Mouse (Mus musculus): ENCODE results near the gene Sirt5. TPM values are rescaled to one million over a fixed set of nuclear protein-coding genes. Genes with fewer than 3 reads are reported as not detected.

Sirt5 gene
- total RNA-seq, 2 experiments from 2014 or later = 15.9 to 17.9 TPM

DNA sequence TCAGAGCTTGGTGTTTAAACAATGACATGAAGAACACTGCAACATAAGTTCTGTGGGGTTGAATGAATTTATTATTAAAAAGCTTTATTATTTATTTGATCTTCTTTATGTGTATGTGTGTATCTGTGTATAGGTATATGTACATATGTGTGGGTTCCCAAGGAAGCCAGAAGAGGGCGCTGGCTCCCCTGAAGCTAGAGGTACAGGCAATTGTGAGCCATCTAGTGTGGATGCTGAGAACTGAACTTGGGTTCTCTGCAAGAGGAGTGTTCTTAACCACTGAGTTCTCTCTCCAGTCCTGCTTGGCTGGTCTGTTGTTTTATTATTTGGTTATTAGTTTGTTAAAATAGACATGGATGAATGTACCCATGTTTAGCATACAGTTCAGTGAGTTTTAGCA is 7.6 kb downstream of the Sirt5 start:
- DNase-seq (ENCODE audit: low spot score in 2 of 2) = no peak

DNA sequence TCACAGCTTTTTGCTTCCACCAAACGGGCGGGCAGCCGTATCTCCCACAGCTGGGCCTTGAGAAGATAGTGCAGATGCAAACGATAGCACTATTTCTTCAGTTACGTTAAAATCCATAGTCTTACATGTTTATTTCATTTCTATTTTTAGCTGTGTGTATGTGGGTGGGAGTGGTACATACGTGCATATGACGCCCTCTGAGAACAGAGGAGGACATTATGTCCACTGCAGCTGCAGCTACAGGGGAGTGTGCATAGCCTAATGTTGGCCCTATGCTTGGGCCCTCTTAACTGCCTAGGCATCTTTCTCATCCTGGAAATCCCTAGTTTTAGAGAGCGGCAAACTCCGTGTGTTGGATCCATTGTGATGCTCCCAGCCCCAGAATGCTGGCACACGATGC is 8.9 kb downstream of the Sirt5 start:
- no peak for DNase-seq (ENCODE audit: low spot score in 2 of 2)

DNA sequence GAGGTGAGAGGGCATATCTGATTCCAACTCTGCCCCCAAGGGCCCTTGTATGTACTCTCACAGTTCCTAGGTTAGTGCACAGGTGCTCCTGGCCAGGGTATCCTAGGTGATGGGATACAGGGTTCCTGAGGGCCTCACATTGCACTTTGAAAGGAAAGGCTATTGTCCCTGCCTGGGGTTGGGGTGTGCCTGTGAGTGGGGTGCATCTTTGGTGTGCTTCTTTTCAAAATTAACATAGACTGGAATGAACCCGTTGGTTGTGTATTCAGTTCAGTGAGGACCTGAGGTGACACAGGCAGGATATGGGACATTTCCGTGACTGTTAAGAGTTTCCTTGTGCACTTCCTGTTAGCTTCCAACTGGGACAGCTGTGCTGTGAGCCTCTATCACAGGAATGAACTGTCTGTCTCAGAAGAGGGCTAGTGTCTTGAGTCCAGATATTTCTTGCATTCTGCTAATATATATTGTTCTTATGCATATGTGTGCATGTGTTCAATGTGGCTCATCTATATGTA is 9.7 kb downstream of the Sirt5 start:
- no peak for DNase-seq (ENCODE audit: low spot score in 2 of 2)

DNA sequence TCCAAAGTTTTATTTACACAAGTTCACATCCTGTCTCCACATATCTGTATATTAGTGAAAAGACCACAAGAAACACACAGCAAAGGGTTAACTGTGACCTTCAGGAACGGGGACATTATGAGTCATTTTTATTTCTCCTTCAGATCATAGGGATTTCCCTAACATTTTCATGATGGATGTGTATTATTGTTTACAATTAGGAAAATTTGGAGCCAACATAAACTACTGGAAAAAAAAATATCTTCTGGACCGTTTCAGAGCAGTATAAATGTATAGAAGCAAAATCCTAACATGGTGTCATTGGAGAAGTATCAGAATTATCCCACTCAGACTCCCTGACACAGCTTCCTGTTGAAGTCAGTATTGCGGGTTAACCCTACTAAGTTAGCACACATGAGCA is 14.7 kb downstream of the Sirt5 start:
- DNase-seq (ENCODE audit: low spot score in 2 of 2) = no peak

DNA sequence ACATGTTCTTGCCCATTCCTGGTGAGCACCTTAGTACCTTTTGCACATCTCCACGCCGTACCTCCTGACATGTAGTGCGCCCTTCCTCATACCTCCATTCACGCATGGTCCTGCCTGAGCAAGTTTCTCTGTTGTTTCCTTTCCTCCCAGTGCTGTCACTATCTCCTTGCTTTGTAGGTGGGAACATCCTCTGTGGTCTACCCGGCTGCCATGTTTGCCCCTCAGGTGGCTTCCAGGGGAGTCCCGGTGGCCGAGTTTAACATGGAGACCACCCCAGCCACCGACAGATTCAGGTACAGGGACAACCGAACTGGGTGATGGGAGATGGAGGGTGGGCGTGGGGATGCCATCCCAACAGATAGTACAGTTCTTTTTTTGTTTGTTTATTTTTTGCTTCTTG is 20.0 kb downstream of the Sirt5 start:
- DNase-seq (ENCODE audit: low spot score in 2 of 2) = no peak

DNA sequence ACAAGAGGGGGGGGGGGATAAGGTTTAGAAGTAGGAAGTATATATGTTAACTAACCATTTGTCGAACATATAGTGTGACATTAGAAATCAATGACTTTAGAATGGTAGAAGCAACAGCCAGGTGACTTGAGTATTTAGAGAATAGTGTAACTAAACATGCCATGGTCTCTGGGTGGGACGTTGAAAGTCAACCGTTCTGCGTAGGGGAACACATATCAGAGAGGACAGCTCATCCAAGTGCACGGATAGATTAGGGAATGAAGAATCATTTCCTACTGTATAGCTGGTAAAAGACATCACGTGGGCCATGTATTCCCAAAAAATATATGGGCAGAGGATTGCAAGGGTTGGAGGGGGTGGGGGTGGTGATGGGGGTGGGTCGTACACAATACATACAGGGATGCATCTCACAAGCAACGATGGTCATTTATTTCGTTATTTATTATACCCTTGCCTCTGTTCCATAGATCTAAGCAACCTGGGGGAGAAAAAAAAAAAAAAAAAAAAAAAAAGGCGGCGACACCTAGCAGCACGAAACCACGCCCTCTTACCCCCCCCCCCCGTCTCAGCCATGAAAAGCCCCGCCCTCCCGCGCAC is 32.5 kb downstream of the Sirt5 start:
- no peak for DNase-seq (ENCODE audit: low spot score in 2 of 2)

DNA sequence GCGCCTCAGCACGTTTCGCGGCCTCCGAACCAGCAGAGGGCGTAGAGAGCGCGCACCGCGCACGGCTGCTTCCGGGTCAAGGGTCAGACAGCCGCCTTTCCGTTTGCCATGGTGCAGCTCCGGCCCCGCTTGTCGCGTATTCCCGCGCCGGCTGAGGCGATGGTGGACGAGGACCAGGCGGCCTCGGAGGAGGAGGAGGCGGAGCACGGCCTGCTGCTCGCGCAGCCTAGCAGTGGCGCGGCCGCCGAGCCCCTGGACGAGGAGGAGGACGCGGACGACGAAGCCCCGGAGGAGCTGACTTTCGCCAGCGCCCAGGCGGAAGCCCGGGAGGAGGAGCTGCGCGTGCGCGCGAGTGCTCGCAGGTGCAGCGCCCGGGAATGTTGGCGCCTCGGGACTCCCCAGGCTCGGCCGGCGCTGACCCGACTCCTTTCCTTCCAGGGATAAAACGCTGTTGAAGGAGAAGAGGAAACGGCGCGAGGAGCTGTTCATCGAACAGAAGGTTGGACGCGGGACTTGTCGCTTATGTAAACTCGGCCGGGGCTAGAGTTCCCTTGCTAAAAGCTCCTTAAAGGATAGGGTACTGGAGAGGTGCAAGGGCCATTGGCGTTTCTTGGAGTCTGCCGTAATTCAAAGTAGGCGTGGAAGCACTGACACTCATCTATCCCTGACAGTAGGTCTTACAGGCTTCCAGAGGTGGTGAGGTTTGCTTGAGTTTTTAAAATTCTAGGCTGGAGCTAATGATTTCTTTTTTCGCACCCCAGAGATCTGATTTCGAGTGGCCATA is 33.2 kb downstream of the Sirt5 start, which contains the start of gene Nol7:
Gene Nol7 (plus strand): TSS at position 94 of the 784 bp plus-strand sequence.
- DNase-seq (ENCODE audit: low spot score in 2 of 2) = peak; percentile 98

DNA sequence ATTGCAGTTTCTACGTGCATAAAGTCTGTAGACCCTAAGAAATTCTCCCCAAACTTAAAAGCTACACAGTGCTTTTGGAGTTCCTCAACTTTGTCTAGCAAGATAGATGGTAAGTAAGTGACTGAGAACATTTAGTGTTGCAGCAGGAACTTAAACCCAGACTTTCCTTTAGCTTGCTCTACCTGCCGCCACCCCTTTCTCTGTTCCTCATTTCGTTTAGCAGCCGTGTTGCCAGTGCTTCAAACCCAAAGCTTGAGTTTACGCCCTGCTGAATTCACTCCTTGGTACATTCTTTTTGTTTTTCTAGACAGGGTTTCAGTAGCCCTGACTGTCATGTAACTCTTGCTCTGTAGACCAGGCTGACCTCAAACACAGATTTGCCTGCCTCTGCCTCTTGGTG is 34.3 kb downstream of the Sirt5 start:
- DNase-seq (ENCODE audit: low spot score in 2 of 2) = no peak

DNA sequence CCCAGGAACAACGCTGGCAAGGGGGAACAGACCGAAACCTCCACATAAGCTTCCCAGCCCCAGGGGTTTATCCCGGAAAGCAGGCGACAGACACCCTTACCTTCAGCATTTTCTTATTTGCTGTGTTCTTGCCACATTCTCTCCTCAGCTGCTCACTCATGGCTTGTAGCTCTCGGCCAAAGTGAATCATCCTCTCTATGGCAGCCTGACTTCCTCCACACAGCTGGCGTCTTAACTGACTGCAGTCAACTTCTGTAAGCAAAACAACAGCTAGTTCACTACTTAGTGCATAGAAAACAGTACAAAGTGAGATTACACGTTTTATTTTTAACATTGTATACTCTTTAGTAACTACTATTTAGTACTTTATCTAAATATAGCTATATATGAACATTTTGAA is 47.0 kb downstream of the Sirt5 start:
- no peak for DNase-seq (ENCODE audit: low spot score in 2 of 2)

DNA sequence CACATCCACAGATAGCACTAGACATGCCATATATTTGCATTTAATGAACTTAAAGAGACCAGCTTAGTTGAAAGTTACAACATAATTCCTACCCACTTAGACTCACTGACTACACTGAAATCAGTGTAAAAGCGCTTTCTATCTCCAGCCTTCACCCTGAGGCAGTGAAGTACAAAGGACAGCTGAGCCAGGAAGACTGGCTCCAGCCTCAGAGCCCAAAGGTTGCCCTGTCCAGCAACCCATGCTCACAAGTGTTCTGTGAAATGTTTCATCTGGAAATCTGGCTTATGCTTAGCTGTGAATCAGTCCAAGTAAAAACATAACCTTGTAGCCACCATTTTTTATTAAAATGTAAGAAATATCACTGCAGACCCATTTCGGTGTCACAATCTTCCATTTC is 48.3 kb downstream of the Sirt5 start:
- no peak for DNase-seq (ENCODE audit: low spot score in 2 of 2)

DNA sequence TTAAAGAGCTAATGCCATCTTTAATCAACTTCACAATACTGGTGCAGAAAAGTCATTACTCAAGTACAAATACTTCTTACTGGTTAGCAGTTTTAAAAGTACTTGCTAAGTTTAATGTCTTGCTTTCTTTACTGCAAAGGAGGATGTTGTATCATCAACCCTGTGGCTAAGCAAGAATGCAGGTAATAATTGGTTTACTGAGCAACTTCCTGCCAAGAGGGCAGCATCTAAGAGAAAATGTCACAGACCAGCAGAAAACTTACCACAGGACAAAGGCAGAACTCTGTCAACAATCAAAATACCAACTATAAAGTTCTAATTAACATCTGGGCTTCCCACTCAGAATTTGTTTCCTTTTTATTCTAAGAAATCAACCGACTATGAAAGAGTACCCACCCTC is 50.0 kb downstream of the Sirt5 start:
- DNase-seq (ENCODE audit: low spot score in 2 of 2) = no peak

DNA sequence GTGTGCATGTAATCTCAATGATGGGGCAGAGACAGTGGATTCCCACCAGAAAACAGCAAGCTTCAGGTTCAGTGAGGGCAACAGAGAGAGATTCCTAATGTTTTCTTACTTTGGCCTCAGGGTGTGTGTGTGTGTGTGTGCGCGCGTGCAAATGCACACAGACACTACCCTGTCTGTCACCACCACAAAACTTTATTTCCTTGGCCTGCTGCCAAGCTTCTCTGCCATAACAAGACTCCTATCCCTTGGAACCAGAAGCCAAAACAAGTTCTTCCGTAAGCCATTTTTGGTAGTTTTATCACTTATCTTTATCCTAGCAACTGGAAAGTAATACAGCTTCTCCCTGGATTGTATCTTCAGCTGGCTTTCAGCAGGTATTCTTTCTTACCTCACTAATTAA is 63.1 kb downstream of the Sirt5 start:
- DNase-seq (ENCODE audit: low spot score in 2 of 2) = no peak

DNA sequence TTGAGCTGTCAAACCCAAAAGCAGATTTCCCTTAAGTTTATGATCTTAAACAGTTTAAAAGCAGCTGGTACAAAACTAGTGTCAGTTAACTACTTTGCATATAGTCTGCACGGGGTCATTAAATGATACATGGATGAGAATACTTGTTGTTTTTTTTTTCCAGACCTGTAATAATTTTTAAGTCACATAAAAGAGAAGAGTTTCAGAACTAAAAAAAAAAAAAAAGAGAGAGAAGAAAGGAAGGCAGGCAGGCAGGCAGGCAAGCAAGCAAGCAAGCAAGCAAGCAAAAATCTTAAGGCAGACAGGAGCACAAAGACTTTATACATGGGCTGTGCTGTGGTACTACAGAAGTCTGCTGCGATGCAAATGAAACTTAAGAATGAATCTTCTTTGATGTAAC is 68.1 kb downstream of the Sirt5 start:
- no peak for DNase-seq (ENCODE audit: low spot score in 2 of 2)

DNA sequence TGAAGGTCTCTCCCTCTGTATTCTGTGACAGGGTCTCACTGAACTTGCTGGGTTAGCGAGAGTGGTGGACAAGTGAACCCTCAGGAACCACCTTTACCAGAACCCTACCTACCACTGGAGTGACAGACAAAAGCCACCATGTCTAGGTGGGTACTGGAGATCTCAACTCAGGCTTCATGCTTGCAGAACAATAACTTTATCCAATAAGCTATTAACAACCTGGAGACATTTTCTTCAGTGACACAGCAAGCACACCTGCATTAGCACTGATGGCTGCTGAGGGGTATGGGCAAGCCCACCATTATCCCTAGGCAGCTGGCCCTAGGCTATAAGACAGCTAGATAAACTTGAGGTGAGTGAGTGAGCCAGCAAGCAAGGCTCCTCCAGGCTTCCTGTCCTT is 75.1 kb downstream of the Sirt5 start:
- no peak for DNase-seq (ENCODE audit: low spot score in 2 of 2)

DNA sequence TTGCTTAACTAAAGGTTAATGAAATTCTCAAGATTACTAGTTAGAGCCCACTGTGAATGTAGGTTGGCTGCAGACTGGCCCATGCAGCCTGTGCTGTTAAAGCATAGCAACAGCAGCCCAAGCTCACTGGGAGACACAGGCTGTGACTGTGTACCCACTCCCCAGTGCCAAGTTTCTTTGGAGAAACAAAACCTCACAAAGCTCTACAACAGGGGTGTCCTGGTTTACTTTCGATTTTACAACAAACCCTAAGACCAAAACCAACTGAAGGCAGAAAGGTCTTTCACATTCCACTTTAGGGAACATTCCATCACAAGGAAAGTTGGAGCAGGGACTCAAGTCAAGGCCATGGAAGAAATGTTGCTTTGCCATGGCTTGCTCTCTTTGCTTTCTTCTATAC is 77.3 kb downstream of the Sirt5 start:
- no peak for DNase-seq (ENCODE audit: low spot score in 2 of 2)

DNA sequence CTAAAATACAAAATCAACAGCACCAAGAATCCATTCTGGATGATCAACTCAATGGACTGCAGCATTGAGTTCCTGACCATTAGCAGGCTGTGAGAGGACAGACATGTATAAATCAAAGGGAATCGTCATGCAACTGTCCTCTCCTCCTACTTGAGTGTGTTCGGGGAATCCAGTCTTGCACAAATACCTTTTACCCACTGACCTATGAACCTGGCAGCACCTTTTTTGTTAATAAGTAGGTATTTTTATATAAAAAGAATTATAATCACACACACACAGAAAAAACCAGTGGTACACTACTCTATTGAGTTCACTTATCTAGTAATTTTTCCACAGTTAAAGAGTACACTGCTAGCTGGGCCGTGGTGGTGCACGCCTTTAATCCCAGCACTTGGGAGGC is 78.4 kb downstream of the Sirt5 start:
- DNase-seq (ENCODE audit: low spot score in 2 of 2) = no peak

DNA sequence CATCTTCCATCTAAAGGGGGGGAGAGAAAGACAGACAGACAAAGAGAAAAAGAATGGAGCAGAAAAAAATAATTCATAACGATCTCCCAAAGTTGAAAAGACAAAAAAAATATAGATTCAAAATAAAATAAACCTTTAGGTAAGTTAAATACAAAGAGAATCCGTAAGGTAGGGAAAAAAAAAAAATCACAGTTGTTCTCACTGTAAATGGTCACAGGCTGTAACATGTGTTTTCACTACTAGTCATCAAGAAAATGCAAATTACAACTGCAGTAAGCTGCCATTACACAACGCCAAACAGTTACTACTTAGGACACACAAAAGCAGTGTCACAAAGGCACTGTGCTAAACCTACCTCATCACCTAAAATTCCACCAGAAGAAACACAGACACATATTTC is 79.4 kb downstream of the Sirt5 start:
- DNase-seq (ENCODE audit: low spot score in 2 of 2) = no peak

Other genes with a start within 250 kb of the Sirt5 start
- 10 to 100 TPM; 38.6 to 40.0 TPM for gene Tbc1d7, start 194.0 kb upstream of the Sirt5 start, total RNA-seq (2021)
- gene Gfod1, start 61.3 kb upstream of the Sirt5 start, total RNA-seq (2021) = 10 to 100 TPM; 42.2 to 42.8 TPM
- 100 to 1,000 TPM in 1 of 2 experiments, 10 to 100 TPM in 1; 96.5 to 109 TPM for gene Nol7, start 32.9 kb downstream of the Sirt5 start, total RNA-seq (2021)
- 10 to 100 TPM; 67.8 to 77.0 TPM for gene Ranbp9, start 115.8 kb downstream of the Sirt5 start, total RNA-seq (2021)
- gene Mcur1, start 194.7 kb downstream of the Sirt5 start, total RNA-seq (2021) = 10 to 100 TPM; 19.8 TPM